Mouse (Mus musculus): Measurements from ENCODE around the gene Gtf2i. TPM values are rescaled to one million over a fixed set of nuclear protein-coding genes. Genes with fewer than 3 reads are reported as not detected.

The Gtf2i gene
- polyA plus RNA-seq, 1 experiment from 2014 or later, result 157 TPM

DNA sequence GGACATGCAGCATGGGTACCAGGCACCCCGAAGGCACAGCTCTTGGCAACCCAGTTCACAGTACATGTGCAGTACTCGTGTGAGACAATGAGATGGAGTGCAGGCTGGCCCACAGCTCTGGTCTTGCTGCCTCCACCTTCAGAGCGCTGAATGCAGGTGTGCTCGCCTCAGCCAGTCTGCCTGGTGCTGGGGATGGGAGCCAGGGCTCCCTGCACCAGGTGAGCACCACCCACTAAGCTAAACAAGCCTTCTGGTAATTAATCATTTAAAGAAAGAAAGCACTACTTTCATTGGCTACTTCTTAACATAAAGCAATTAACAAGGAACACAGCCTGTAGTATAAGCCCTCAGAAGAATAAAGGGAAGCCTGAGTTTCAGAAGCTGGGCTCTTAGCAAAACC is 37.5 kb downstream of the Gtf2i start:
- 86% methylated on average over 4 of the region's 4 CpGs for WGBS
- no peaks in the 10 kb centered on the region for H3K4me1 ChIP-seq (replicated peaks; ENCODE audit: insufficient read depth, low read length)
- no peak for TF ChIP-seq CTCF (IDR thresholded peaks at IDR 0.05; ENCODE audit: low read depth)
- no peak overlapping the region for H3K4me3 ChIP-seq (replicated peaks; ENCODE audit: low read depth, low read length)
- H3K9me3 ChIP-seq (replicated peaks; ENCODE audit: low read length), result no peaks in the 10 kb centered on the region
- peaks cover 63% of the 10 kb centered on the region for H3K36me3 ChIP-seq (ENCODE audit: insufficient read depth, low read length)
- H3K27ac ChIP-seq, result no peak overlapping the region
- no peaks in the 10 kb centered on the region for H3K27me3 ChIP-seq (ENCODE audit: insufficient read depth, low read length)
- ATAC-seq (replicated peaks; ENCODE audit: low FRiP score, low read depth) (no peak), DNase-seq (ENCODE audit: low spot score) (no peak)
- H3K4me2 ChIP-seq (ENCODE audit: low read length), result no peak overlapping the region
- no peak overlapping the region for H3K9ac ChIP-seq (ENCODE audit: low read depth, low read length)

GRCm38 (mm10) chr5:134275556-134275955 is 39.0 kb downstream of the Gtf2i start:
- ATAC-seq (replicated peaks; ENCODE audit: low FRiP score, low read depth), result no peak

DNA sequence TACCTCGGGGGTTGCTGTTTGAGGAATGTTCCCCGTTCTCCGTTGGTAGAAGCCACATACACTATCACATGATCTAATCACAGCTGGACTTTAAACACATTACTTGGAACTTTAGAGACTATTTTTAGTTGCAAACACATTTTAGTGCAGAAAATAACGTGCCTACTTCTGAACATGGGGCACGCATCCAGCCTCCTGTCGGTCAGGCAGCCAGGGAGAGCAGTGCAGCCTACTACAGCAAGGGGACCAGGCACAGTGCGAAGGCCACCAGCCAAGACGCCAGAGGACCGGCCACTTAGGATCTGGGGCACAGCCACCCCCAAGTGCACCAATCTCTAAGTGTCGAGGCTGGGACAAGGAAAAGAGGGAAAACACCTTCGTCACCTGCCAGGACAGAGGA is 39.5 kb downstream of the Gtf2i start:
- no peak for DNase-seq (ENCODE audit: low spot score)
- Histone ChIP-seq H3K4me3 (replicated peaks; ENCODE audit: low read depth, low read length) (no peak overlapping the region), H3K4me1 (replicated peaks; ENCODE audit: insufficient read depth, low read length) (no peaks in the 10 kb centered on the region), H3K9ac (ENCODE audit: low read depth, low read length) (no peak overlapping the region), H3K27ac (0 out of 2 replicates have a peak overlapping the region, but pooled peaks have one; percentile 8), H3K4me2 (ENCODE audit: low read length) (no peak overlapping the region), H3K9me3 (replicated peaks; ENCODE audit: low read length) (no peaks in the 10 kb centered on the region), H3K27me3 (ENCODE audit: insufficient read depth, low read length) (no peaks in the 10 kb centered on the region), H3K36me3 (ENCODE audit: insufficient read depth, low read length) (peaks cover 74% of the 10 kb centered on the region)
- no peak for ATAC-seq (replicated peaks; ENCODE audit: low FRiP score, low read depth)
- WGBS, result 76% methylated on average over 11 of the region's 11 CpGs
- no peak for TF ChIP-seq CTCF (IDR thresholded peaks at IDR 0.05; ENCODE audit: low read depth)

More at GRCm38 (mm10) chr5:134275556-134275955, 39.0 kb downstream of the Gtf2i start:
- 80% methylated on average over 10 of the region's 10 CpGs for WGBS
- H3K4me2 ChIP-seq (ENCODE audit: low read length), result no peak overlapping the region
- H3K4me3 ChIP-seq (replicated peaks; ENCODE audit: low read depth, low read length), result no peak overlapping the region
- no peak overlapping the region for H3K9ac ChIP-seq (ENCODE audit: low read depth, low read length)
- H3K36me3 ChIP-seq (ENCODE audit: insufficient read depth, low read length), result peaks cover 71% of the 10 kb centered on the region
- TF ChIP-seq CTCF (IDR thresholded peaks at IDR 0.05; ENCODE audit: low read depth), result no peak
- no peaks in the 10 kb centered on the region for H3K9me3 ChIP-seq (replicated peaks; ENCODE audit: low read length)
- 0 out of 2 replicates have a peak overlapping the region, but pooled peaks have one; percentile 8 for H3K27ac ChIP-seq
- no peak for DNase-seq (ENCODE audit: low spot score)
- no peaks in the 10 kb centered on the region for H3K4me1 ChIP-seq (replicated peaks; ENCODE audit: insufficient read depth, low read length)
- no peaks in the 10 kb centered on the region for H3K27me3 ChIP-seq (ENCODE audit: insufficient read depth, low read length)

DNA sequence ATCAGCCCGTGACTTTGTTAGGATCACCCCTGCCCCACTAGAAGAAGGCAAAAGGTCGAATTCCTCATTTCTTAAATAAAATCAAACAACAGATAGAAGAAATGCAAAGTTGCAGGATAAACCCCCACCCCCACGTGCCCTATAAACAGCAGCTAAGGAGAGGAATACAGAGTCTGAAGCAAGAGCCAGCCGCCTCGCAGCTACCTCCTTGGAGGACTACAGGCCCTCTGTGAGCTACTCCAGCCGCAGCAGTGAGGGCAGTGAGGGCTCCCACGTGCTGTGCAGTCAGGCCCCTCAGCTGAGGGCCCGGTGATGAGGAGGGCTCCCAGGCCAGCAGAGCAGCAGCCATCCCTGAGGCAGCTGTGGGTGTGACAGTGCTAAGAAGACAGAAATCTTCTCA is 40.8 kb downstream of the Gtf2i start:
- no peak for DNase-seq (ENCODE audit: low spot score)
- Histone ChIP-seq H3K4me3 (replicated peaks; ENCODE audit: low read depth, low read length) (no peak overlapping the region), H3K9ac (ENCODE audit: low read depth, low read length) (no peak overlapping the region), H3K4me1 (replicated peaks; ENCODE audit: insufficient read depth, low read length) (no peaks in the 10 kb centered on the region), H3K4me2 (ENCODE audit: low read length) (no peak overlapping the region), H3K36me3 (ENCODE audit: insufficient read depth, low read length) (peaks cover 69% of the 10 kb centered on the region), H3K27me3 (ENCODE audit: insufficient read depth, low read length) (no peaks in the 10 kb centered on the region), H3K27ac (no peak overlapping the region), H3K9me3 (replicated peaks; ENCODE audit: low read length) (no peaks in the 10 kb centered on the region)
- ATAC-seq (replicated peaks; ENCODE audit: low FRiP score, low read depth), result no peak
- TF ChIP-seq CTCF (IDR thresholded peaks at IDR 0.05; ENCODE audit: low read depth), result no peak
- 85% methylated on average over 8 of the region's 8 CpGs for WGBS

- no peak for TF ChIP-seq CTCF (IDR thresholded peaks at IDR 0.05; ENCODE audit: low read depth)
- no peaks in the 10 kb centered on the region for H3K4me1 ChIP-seq (replicated peaks; ENCODE audit: insufficient read depth, low read length)
- no peak overlapping the region for H3K4me3 ChIP-seq (replicated peaks; ENCODE audit: low read depth, low read length)
- ATAC-seq (replicated peaks; ENCODE audit: low FRiP score, low read depth) (0 out of 2 replicates have a peak, but pooled peaks have one; percentile 21), DNase-seq (ENCODE audit: low spot score) (no peak)
- no peak overlapping the region for H3K4me2 ChIP-seq (ENCODE audit: low read length)
- peaks cover 72% of the 10 kb centered on the region for H3K36me3 ChIP-seq (ENCODE audit: insufficient read depth, low read length)
- WGBS, result 77% methylated on average over 11 of the region's 11 CpGs
- H3K27ac ChIP-seq, result no peak overlapping the region
- H3K9ac ChIP-seq (ENCODE audit: low read depth, low read length), result no peak overlapping the region
- H3K9me3 ChIP-seq (replicated peaks; ENCODE audit: low read length), result no peaks in the 10 kb centered on the region
- H3K27me3 ChIP-seq (ENCODE audit: insufficient read depth, low read length), result no peaks in the 10 kb centered on the region
Measured at GRCm38 (mm10) chr5:134272761-134273160, 41.8 kb downstream of the Gtf2i start.

DNA sequence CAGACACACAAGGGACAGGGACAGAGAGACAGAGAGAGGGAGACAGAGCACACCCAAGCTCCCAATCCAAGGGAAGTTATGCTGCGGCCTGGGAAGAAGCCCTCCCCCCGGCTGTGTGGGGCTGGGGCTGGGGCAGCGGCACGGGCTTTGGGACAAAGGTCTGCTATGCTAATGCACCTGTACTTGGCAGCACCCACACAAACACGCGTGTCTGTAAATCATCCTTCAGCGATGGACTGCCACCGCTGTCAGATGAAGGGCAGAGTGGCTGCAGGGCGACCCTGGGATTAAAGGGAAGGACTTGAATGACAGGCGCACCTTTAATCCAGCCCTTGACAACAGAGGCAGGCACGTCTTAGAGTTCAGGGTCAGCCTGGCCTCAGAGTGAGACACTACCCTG is 43.1 kb downstream of the Gtf2i start:
- Histone ChIP-seq H3K4me3 (replicated peaks; ENCODE audit: low read depth, low read length) (no peak overlapping the region), H3K9ac (ENCODE audit: low read depth, low read length) (no peak overlapping the region), H3K9me3 (replicated peaks; ENCODE audit: low read length) (no peaks in the 10 kb centered on the region), H3K27me3 (ENCODE audit: insufficient read depth, low read length) (no peaks in the 10 kb centered on the region), H3K4me2 (ENCODE audit: low read length) (no peak overlapping the region), H3K4me1 (replicated peaks; ENCODE audit: insufficient read depth, low read length) (no peaks in the 10 kb centered on the region), H3K27ac (0 out of 2 replicates have a peak overlapping the region, but pooled peaks have one; percentile 36), H3K36me3 (ENCODE audit: insufficient read depth, low read length) (peaks cover 77% of the 10 kb centered on the region)
- ATAC-seq (replicated peaks; ENCODE audit: low FRiP score, low read depth), result 0 out of 2 replicates have a peak, but pooled peaks have one; percentile 19
- no peak for TF ChIP-seq CTCF (IDR thresholded peaks at IDR 0.05; ENCODE audit: low read depth)
- 85% methylated on average over 11 of the region's 11 CpGs for WGBS
- no peak for DNase-seq (ENCODE audit: low spot score)

DNA sequence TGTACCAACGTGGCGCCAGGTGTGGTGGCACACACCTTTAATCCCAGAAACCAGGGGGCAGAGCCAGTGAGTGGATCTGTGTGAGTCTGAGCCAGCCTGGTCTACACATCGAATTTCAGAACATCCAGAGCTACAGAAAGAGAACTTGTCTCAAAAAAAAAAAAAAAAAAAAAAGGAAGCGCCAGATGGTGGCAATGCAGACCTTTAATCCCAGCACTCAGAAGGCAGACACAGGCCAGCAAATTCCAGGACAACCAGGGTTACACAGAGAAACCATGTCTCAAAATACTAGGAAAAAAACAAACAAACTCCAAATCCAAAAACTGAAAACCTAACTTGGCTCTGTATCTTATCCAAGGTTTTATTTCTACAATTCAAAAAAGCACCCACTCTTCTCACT is 44.0 kb downstream of the Gtf2i start:
- H3K36me3 ChIP-seq (ENCODE audit: insufficient read depth, low read length), result peaks cover 76% of the 10 kb centered on the region
- H3K27me3 ChIP-seq (ENCODE audit: insufficient read depth, low read length), result no peaks in the 10 kb centered on the region
- 87% methylated on average over 4 of the region's 4 CpGs for WGBS
- H3K4me2 ChIP-seq (ENCODE audit: low read length), result no peak overlapping the region
- H3K9me3 ChIP-seq (replicated peaks; ENCODE audit: low read length), result no peaks in the 10 kb centered on the region
- no peak for DNase-seq (ENCODE audit: low spot score)
- peak; percentile 7; the same call in 1 of the 2 replicates for TF ChIP-seq CTCF (IDR thresholded peaks at IDR 0.05; ENCODE audit: low read depth)
- no peak overlapping the region for H3K9ac ChIP-seq (ENCODE audit: low read depth, low read length)
- H3K4me3 ChIP-seq (replicated peaks; ENCODE audit: low read depth, low read length), result no peak overlapping the region
- H3K27ac ChIP-seq, result no peak overlapping the region
- no peaks in the 10 kb centered on the region for H3K4me1 ChIP-seq (replicated peaks; ENCODE audit: insufficient read depth, low read length)
- no peak for ATAC-seq (replicated peaks; ENCODE audit: low FRiP score, low read depth)

Data from kidney, postnatal 0 days (tissue).